Mouse (Mus musculus) G1E (cell line): ENCODE measurements around the gene Ahnak2.

ENCODE experiments used
- CTCF ChIP-seq: IDR thresholded peaks from 2 replicates; pipeline ENCODE4 v1.5.1; 2012; ENCODE audit warnings: low read depth, low read length, inconsistent platforms, mixed read lengths
- GATA1 ChIP-seq: IDR thresholded peaks from 2 replicates; pipeline ENCODE4 v1.6.1; 2012; ENCODE audit warnings: borderline replicate concordance, low read length, inconsistent platforms, mixed read lengths
- TAL1 ChIP-seq: conservative IDR thresholded peaks from 2 replicates; pipeline ENCODE4 v1.6.1; 2012; ENCODE audit warnings: low read depth, low read length, inconsistent platforms, mixed read lengths

- no peak for TF ChIP-seq TAL1
- TF ChIP-seq CTCF, result no peak
- no peak for TF ChIP-seq GATA1
Observed at GRCm38 (mm10) chr12:112763176-112763575, 39.3 kb downstream of the Ahnak2 start.
